Mouse (Mus musculus) gonadal fat pad, adult 2 months (tissue): ENCODE data around the gene Vmn1r201. TPM values are rescaled to one million over a fixed set of nuclear protein-coding genes. Genes with fewer than 3 reads are reported as not detected.

Experiments used
- DNase-seq: peaks from one replicate; pipeline ENCODE4 v3.0.0-alpha.2; 2012; ENCODE audit warnings: low read depth
- polyA plus RNA-seq: library from polyadenylated mRNA; depleted of rRNA; stranded (reverse); fragments of >200 nt; gene quantifications from 2 replicates; pipeline ENCODE4 v1.2.3, GENCODE M21; 2012; rRNA removed

Vmn1r201 gene
- polyA plus RNA-seq = not detected in 2 replicates

- DNase-seq = no peak
Measured at GRCm38 (mm10) chr13:22471623-22472022, at the start of gene Vmn1r201. TSS of gene Vmn1r201 (plus strand) at chr13:22471923.

GRCm38 (mm10) chr13:22455145-22455544, 16.6 kb upstream of the Vmn1r201 start:
- no peak for DNase-seq

GRCm38 (mm10) chr13:22502431-22502830, 30.7 kb downstream of the Vmn1r201 start:
- no peak for DNase-seq

DNA sequence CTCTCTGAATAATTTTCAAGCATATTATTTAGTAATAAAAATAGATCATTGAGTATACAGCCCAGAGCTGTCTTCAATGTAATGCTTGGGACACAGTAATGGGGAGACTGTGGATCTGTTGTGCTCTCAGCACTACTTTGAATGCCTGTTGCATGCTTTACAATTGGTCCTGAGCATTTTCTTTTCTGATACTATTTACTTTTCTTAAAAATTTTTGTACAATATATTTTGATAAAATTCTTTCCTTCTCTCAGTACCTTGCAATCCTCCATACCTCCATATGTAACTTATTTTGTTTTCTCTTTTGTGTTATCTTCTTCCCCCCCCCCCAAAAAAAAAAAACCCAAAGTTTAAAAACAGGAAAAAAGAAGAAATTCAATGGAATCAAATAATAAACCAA, 33.6 kb downstream of the Vmn1r201 start, which contains the start of gene Vmn1r202:
TSS of gene Vmn1r202 (minus strand) at position 101 of the 400 bp plus-strand sequence.
- DNase-seq = no peak

GRCm38 (mm10) chr13:22517814-22518213, 46.1 kb downstream of the Vmn1r201 start, which contains the start of gene Vmn1r203:
TSS of gene Vmn1r203 (plus strand) at chr13:22518114.
- no peak for DNase-seq

Other genes starting within 250 kb of the Vmn1r201 start
- not detected in 2 replicates for gene Vmn1r193, start 248.8 kb upstream of the Vmn1r201 start, polyA plus RNA-seq
- gene Vmn1r194, start 227.7 kb upstream of the Vmn1r201 start, polyA plus RNA-seq = not detected in 2 replicates
- not detected in 2 replicates for gene Vmn1r195, start 201.4 kb upstream of the Vmn1r201 start, polyA plus RNA-seq
- not detected in 2 replicates for gene Vmn1r196, start 182.0 kb upstream of the Vmn1r201 start, polyA plus RNA-seq
- not detected in 2 replicates for gene Vmn1r197, start 147.3 kb upstream of the Vmn1r201 start, polyA plus RNA-seq
- gene Vmn1r198, start 121.6 kb upstream of the Vmn1r201 start, polyA plus RNA-seq = not detected in 2 replicates
- not detected in 2 replicates for gene Vmn1r199, start 92.1 kb upstream of the Vmn1r201 start, polyA plus RNA-seq
- gene Vmn1r200, start 81.5 kb upstream of the Vmn1r201 start, polyA plus RNA-seq = not detected in 2 replicates
- 0.03 TPM in 1 of 2 replicates, not detected in the other for gene Vmn1r202, start 33.5 kb downstream of the Vmn1r201 start, polyA plus RNA-seq
- gene Vmn1r203, start 46.2 kb downstream of the Vmn1r201 start, polyA plus RNA-seq = not detected in 2 replicates
- not detected in 2 replicates for gene Vmn1r204, start 81.3 kb downstream of the Vmn1r201 start, polyA plus RNA-seq
- not detected in 2 replicates for gene Vmn1r205, start 121.1 kb downstream of the Vmn1r201 start, polyA plus RNA-seq
- gene Vmn1r206, start 152.3 kb downstream of the Vmn1r201 start, polyA plus RNA-seq = not detected in 2 replicates